Mouse (Mus musculus): Measurements from ENCODE around the gene Armc7. TPM values are rescaled to one million over a fixed set of nuclear protein-coding genes. Genes with fewer than 3 reads are reported as not detected.
"Not testable (repeated sequence)": the region's sequence is repeated elsewhere in the genome, so short reads cannot be mapped to it uniquely, and the experiment has no call there.

Armc7 gene
- polyA plus RNA-seq, 1 experiment from 2014 or later = 11.6 TPM

DNA sequence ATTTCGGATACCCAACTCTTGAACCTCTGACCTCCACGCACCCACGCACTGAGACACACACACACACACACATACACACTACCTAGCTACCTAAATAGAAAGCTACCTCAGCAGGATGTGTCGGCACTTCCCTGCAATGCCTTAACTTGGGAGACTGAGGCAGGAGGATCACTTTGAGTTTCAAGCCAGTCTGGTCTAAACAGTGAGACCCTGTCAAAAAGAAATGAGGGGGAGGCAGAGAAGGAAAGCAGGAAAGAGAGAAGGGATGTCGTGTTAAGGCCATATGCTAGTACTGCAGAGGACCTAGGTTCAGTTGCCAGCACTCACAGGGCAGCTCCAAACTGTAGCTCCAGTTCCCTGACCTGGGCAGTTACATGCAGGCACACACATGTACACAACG is 39.6 kb downstream of the Armc7 start:
- Histone ChIP-seq H3K27ac (no peak overlapping the region), H3K4me2 (peak overlapping the region; percentile 3; the same call in 1 of the 2 replicates), H3K27me3 (no peaks in the 10 kb centered on the region), H3K9ac (no peak overlapping the region), H3K4me3 (no peak overlapping the region), H3K36me3 (no peaks in the 10 kb centered on the region), H3K4me1 (peaks cover 33% of the 10 kb centered on the region), H3K9me3 (no peaks in the 10 kb centered on the region)
- ATAC-seq (ENCODE audit: insufficient number of reproducible peaks, insufficient read depth, low FRiP score, low TSS enrichment, low read depth) = no peak
- 68% methylated on average over 6 of the region's 6 CpGs for WGBS

DNA sequence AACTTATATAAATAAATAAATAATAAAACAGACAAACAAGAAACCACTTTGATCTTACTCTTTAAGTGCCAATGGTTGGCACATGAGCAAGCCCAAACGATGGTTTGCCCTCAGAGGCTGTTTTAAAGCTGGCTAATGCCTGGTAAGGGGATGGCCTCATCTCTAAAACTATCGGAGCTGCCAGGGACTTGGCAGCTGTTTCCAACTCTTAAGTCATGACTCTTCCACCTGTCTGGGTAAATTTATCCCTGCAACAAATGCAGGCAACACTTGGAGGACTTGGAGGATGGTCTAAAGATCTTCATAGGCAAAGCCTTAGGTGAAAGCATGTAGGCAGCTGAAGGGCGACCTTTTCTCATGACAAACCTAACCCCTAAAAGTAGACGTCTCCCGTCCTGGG is 41.5 kb downstream of the Armc7 start:
- no peak for ATAC-seq (ENCODE audit: insufficient number of reproducible peaks, insufficient read depth, low FRiP score, low TSS enrichment, low read depth)
- no peak overlapping the region for H3K27ac ChIP-seq
- no peak overlapping the region for H3K4me2 ChIP-seq
- H3K36me3 ChIP-seq = peaks cover 3% of the 10 kb centered on the region
- H3K9ac ChIP-seq = no peak overlapping the region
- whole genome bisulfite sequencing = 78% methylated on average over 5 of the region's 5 CpGs
- no peak overlapping the region for H3K4me3 ChIP-seq
- no peaks in the 10 kb centered on the region for H3K27me3 ChIP-seq
- H3K4me1 ChIP-seq = peaks cover 14% of the 10 kb centered on the region
- no peaks in the 10 kb centered on the region for H3K9me3 ChIP-seq

DNA sequence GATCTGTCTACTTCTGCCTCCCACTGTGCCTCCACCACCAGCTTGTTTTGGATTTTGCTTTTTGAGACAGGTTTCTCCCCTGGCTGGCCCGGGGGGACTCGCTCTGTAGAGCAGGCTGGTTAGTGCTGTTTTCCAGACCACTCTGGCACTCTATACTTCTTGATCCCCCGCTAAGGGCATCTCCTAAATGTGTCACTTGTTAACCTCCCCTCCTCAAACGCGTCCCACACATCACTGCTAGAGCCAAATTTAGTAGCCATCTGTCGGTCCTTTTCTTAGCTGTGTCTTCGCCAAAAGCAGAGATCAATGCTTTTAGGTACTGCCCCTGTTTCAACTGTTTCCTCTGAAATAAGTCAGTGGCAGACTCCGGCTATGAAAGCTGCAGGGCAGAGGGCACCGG is 43.2 kb downstream of the Armc7 start:
- Histone ChIP-seq H3K36me3 (peaks cover 14% of the 10 kb centered on the region), H3K9me3 (no peaks in the 10 kb centered on the region), H3K4me2 (no peak overlapping the region), H3K27ac (no peak overlapping the region), H3K4me1 (no peaks in the 10 kb centered on the region), H3K4me3 (no peak overlapping the region), H3K27me3 (no peaks in the 10 kb centered on the region), H3K9ac (no peak overlapping the region)
- 62% methylated on average over 9 of the region's 9 CpGs for WGBS
- ATAC-seq (ENCODE audit: insufficient number of reproducible peaks, insufficient read depth, low FRiP score, low TSS enrichment, low read depth) = no peak

DNA sequence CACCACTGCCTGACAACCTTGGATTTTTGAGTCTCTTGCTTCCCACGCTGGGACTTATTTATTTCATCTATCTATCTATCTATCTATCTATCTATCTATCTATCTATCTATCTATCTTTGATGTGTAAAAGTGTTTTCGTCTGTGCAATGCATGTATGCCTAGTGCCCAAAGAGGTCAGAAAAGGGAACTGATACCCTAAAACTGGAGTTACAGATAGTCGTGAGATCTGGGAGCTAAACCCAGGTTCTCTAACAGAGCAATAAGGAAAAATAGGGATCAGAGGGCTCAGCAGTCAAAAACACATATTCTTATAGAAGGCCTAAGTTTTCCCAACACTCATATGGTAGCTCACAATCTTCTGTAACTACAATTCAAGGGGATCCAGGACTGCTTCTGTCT is 44.1 kb downstream of the Armc7 start:
- Histone ChIP-seq H3K4me1 (no peaks in the 10 kb centered on the region), H3K9me3 (no peaks in the 10 kb centered on the region), H3K27ac (no peak overlapping the region), H3K4me3 (no peak overlapping the region), H3K27me3 (no peaks in the 10 kb centered on the region), H3K36me3 (peaks cover 21% of the 10 kb centered on the region), H3K9ac (no peak overlapping the region), H3K4me2 (no peak overlapping the region)
- ATAC-seq (ENCODE audit: insufficient number of reproducible peaks, insufficient read depth, low FRiP score, low TSS enrichment, low read depth) = no peak
- 90% methylated on average over 3 of the region's 3 CpGs for WGBS

DNA sequence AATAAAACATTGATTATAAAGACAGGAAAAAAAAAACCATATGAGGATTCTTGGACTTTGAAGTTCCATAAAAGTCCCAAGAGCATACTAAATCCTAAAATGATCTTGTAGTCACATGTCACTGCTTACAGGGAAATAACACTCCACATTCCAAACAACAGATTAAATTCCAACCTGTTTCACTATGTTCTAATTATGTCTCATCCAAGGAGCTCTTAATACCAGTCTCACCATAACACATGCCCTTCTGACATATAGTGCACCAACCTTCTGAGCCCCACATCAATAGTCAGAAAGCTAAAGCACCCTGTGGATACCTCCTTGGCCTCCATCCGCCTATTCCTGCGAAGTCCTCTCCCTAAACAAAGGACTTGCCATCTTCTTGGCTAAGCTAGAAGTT is 44.8 kb downstream of the Armc7 start:
- no peak overlapping the region for H3K27ac ChIP-seq
- ATAC-seq (ENCODE audit: insufficient number of reproducible peaks, insufficient read depth, low FRiP score, low TSS enrichment, low read depth) = no peak
- 74% methylated on average over 2 of the region's 2 CpGs for WGBS

DNA sequence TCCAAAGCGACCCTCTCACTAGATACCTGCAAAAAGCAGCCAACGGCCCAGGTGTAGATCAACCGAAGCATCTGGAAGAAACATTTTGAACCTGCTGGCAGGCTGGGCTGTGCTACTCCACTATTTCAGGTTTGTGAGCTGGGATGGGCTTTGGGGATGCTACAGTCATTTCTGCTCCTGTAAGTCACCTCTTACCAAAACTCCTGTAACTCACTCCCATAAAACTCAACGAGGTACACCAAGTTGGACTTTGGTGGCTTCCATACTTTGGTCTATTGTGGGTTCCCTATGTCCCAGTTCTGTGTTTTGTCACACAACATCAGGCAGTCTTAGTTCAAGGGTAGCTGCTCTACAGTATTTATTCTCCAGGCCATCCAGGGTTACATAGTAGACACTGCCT is 45.6 kb downstream of the Armc7 start:
- Histone ChIP-seq H3K9me3 (no peaks in the 10 kb centered on the region), H3K4me2 (no peak overlapping the region), H3K27me3 (no peaks in the 10 kb centered on the region), H3K27ac (no peak overlapping the region), H3K36me3 (peaks cover 36% of the 10 kb centered on the region), H3K4me1 (no peaks in the 10 kb centered on the region), H3K4me3 (no peak overlapping the region), H3K9ac (no peak overlapping the region)
- WGBS = 82% methylated on average over 4 of the region's 4 CpGs
- no peak for ATAC-seq (ENCODE audit: insufficient number of reproducible peaks, insufficient read depth, low FRiP score, low TSS enrichment, low read depth)

More for the DNA sequence above, 44.8 kb downstream of the Armc7 start:
- no peaks in the 10 kb centered on the region for H3K27me3 ChIP-seq
- no peak overlapping the region for H3K4me2 ChIP-seq
- peaks cover 28% of the 10 kb centered on the region for H3K36me3 ChIP-seq
- H3K4me3 ChIP-seq = no peak overlapping the region
- H3K4me1 ChIP-seq = no peaks in the 10 kb centered on the region
- H3K9me3 ChIP-seq = no peaks in the 10 kb centered on the region
- H3K9ac ChIP-seq = no peak overlapping the region

DNA sequence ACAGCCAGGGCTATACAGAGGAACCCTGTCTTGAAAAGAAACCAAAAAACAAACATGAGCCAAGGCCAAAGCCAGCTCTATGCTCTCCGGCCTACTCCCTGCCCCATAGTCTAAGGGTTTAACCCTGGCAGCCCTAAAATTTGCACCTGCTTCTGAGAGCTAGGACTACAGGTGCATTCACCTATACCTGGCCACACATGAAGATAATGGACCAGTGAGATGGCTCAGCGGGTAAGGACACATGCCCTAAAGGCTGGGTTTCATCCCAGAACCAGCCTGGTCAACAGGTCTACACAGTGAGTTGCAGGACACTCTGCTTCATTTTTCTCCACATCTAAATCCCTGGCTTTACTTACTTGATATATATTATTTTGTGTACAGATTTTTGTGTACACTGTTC is 46.8 kb downstream of the Armc7 start:
- Histone ChIP-seq H3K9ac (no peak overlapping the region), H3K27me3 (no peaks in the 10 kb centered on the region), H3K36me3 (peaks cover 48% of the 10 kb centered on the region), H3K9me3 (no peaks in the 10 kb centered on the region), H3K4me1 (no peaks in the 10 kb centered on the region), H3K27ac (no peak overlapping the region), H3K4me3 (no peak overlapping the region), H3K4me2 (no peak overlapping the region)
- WGBS = 88% methylated on average over 2 of the region's 2 CpGs
- no peak for ATAC-seq (ENCODE audit: insufficient number of reproducible peaks, insufficient read depth, low FRiP score, low TSS enrichment, low read depth)

DNA sequence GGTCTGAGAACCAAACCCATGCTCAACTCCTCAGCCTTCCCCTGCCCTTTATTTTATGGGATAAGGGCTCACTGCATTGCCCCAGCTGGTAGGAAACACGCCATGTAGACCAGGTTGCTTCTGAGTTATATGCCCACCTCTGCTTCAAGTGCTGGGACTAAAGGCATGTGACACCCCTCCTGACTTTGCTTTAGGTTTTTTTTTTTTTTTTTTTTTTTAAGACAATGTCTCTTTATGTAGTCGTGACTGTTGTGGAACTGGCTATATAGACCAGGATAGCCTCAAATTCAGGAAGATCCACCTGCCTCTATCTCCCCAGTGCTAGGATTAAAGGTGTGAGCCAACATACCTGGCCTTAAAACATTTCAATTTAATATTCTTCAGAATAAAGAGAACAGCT is 47.2 kb downstream of the Armc7 start:
- Histone ChIP-seq H3K4me2 (no peak overlapping the region), H3K27me3 (no peaks in the 10 kb centered on the region), H3K9ac (no peak overlapping the region), H3K9me3 (no peaks in the 10 kb centered on the region), H3K4me1 (no peaks in the 10 kb centered on the region), H3K4me3 (no peak overlapping the region), H3K36me3 (peaks cover 52% of the 10 kb centered on the region), H3K27ac (no peak overlapping the region)
- WGBS = 82% methylated on average over 2 of the region's 2 CpGs
- no peak for ATAC-seq (ENCODE audit: insufficient number of reproducible peaks, insufficient read depth, low FRiP score, low TSS enrichment, low read depth)

DNA sequence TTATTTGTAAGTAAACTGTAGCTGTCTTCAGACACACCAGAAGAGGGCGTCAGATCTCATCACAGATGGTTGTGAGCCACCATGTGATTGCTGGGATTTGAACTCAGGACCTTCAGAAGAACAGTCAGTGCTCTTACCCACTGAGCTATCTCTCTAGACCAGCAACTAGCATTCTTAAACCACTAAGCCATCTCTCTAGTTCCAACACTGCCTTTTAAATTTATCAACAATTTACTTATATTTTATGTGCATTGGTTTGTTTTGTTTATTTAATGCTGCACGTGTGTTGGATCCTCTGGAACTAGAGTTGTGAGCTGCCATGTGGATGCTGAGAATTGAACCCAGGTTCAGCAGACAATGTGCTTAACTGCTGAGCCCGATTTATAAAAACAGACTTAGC is 51.0 kb downstream of the Armc7 start:
- not testable (repeated sequence) for H3K27ac ChIP-seq; H3K9me3 ChIP-seq; H3K4me3 ChIP-seq; H3K4me2 ChIP-seq; H3K4me1 ChIP-seq; H3K9ac ChIP-seq; H3K27me3 ChIP-seq; ATAC-seq (ENCODE audit: insufficient number of reproducible peaks, insufficient read depth, low FRiP score, low TSS enrichment, low read depth)
- WGBS = 82% methylated on average over 3 of the region's 3 CpGs
- peaks cover 78% of the 10 kb centered on the region for H3K36me3 ChIP-seq

DNA sequence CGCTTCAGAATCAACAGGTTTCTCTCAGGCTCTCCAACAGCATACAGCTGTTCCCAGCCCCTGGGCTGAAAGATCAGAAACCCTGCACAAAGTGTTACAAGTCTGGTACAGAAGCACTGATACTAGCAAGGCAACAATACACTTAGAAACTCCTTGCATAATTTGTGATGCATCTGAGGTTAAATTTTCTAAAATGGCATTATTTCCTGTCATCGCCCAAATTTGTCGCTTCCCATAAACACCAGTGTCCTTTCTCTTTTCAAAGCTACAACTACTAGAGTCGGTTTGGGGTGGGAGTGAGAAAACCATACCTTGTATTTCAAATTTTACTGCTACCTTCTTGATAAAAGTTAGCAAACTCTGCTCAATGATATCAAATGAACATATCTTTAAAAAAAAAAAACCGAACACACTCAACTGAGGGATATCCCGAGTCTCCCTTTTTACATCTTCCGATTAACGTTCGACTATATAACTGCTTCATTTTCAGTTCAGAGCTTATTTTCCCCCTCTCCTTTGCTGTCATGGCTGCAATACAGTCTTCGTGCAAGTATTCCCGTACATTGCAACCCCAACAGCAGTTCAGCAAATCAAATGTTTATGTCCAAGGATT is 59.4 kb downstream of the Armc7 start:
- WGBS = 5% methylated on average over 11 of the region's 11 CpGs
- Histone ChIP-seq H3K4me2 (peak overlapping the region; percentile 82), H3K4me3 (peak overlapping the region; percentile 95), H3K27ac (peak overlapping the region; percentile 100), H3K4me1 (peaks cover 16% of the 10 kb centered on the region), H3K9ac (peak overlapping the region; percentile 98), H3K9me3 (no peaks in the 10 kb centered on the region), H3K36me3 (peaks cover 40% of the 10 kb centered on the region), H3K27me3 (no peaks in the 10 kb centered on the region)
- no peak for ATAC-seq (ENCODE audit: insufficient number of reproducible peaks, insufficient read depth, low FRiP score, low TSS enrichment, low read depth)

DNA sequence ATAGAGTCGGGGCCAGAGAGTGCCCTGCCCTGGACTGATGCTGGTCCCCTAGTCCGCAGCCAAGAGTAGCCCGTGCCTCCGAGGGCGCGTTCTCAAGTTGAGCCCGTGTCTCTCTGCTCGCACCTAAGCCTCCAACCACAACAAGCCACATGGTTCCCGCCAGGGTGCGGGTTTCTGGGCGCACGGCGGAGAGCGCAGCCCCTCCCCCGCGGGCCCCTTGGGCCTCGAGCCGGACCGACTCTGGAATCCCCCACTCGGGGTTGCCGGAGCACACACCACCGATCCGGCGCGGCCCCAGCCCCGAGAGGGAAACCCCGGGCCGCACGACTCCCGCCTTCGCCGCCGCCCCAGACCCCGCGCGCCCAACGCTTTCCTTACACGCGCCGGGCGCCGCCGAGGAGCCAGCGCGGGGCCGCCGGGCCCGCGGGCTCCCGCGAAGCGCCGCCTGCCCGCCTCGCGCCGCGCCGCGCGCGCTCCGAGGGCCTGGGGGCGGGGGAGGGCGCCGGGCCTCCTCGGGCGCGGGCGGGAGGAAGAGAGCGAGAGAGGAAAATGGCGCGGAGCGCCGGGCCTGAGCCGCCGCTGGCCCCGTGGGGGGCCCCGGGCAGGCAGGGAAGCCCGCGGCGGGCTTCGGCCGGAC is 60.1 kb downstream of the Armc7 start:
- Histone ChIP-seq H3K27me3 (no peaks in the 10 kb centered on the region), H3K36me3 (peaks cover 34% of the 10 kb centered on the region), H3K9ac (peak overlapping the region; percentile 98), H3K4me1 (peaks cover 16% of the 10 kb centered on the region), H3K4me2 (peak overlapping the region; percentile 82), H3K27ac (peak overlapping the region; percentile 100), H3K4me3 (peak overlapping the region; percentile 95), H3K9me3 (no peaks in the 10 kb centered on the region)
- WGBS = under 1% methylated on average over 79 of the region's 84 CpGs
- ATAC-seq (ENCODE audit: insufficient number of reproducible peaks, insufficient read depth, low FRiP score, low TSS enrichment, low read depth) = peak; percentile 48

DNA sequence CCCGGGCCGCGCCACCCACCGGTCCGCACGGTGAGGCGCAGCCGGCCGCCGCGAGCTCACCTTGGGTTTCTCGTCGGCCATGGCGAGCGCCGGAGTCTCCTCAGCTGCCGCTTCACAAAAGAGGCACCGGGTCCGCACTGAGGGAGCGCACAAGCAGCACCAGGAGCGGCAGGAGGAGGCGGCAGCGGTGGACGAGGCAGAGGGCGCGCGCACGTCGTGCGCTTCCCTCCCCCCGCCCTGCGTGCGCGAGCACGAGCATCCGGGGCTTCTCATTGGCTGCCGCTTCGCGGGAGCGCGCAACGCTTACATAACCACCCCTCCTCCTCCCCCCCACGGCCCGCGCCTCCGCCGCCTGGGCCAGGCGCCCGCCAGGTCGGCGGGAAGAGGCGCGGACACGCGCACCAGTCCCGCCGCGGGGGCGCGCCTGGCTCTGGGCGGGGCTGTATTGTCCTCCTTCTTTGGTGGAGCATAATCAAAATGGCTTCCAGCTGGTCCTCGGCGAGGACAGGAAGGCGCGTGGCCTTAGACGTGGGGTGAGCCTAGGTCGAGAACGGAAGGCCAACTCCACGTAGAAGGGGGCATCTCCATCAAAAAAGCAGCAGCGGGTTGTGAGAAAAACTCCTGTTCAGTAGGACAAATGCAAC is 60.7 kb downstream of the Armc7 start, which contains the start of gene Sumo2:
Sumo2 (minus strand) TSS at position 239 of the 644 bp plus-strand sequence.
- H3K4me1 ChIP-seq = peaks cover 16% of the 10 kb centered on the region
- WGBS = under 1% methylated on average over 41 of the region's 70 CpGs
- no peaks in the 10 kb centered on the region for H3K27me3 ChIP-seq
- ATAC-seq (ENCODE audit: insufficient number of reproducible peaks, insufficient read depth, low FRiP score, low TSS enrichment, low read depth) = peak; percentile 86
- H3K4me2 ChIP-seq = peak within 1 kb of the TSS; percentile 82
- H3K9me3 ChIP-seq = no peaks in the 10 kb centered on the region
- H3K9ac ChIP-seq = peak within 1 kb of the TSS; percentile 98
- H3K36me3 ChIP-seq = peaks cover 31% of the 10 kb centered on the region
- H3K27ac ChIP-seq = peak within 1 kb of the TSS; percentile 100
- peak within 1 kb of the TSS; percentile 95 for H3K4me3 ChIP-seq

Data from embryonic facial prominence, embryonic 13.5 days (tissue).